Mouse (Mus musculus) MEL (cell line): Measurements from ENCODE around the gene Fam167b. TPM values are rescaled to one million over a fixed set of nuclear protein-coding genes. Genes with fewer than 3 reads are reported as not detected.
A peak's percentile ranks its signal among the peaks of the same experiment; 100 is the strongest.

Experiments used
- DNase-seq: peaks from one replicate; pipeline ENCODE4 v3.0.0; 2011; ENCODE audit warnings: low read depth, low spot score
- H3K27ac ChIP-seq: 2 replicates; pipeline ENCODE4 v1.5.1; 2012; ENCODE audit warnings: low read depth, mild to moderate bottlenecking, control low read depth, low read length, moderate library complexity; ENCODE audit not compliant: control insufficient read depth
- H3K27me3 ChIP-seq, 2 experiments: fragments of 150-350 bp in 1 of 2; sonication (generic) in 1 of 2; 2 replicates each; pipeline ENCODE4 v1.6.1; 2012; ENCODE audit warnings: low read length in 2 of 2, mild to moderate bottlenecking in 2 of 2, improper control_type of control experiment in 1 of 2, moderate library complexity in 1 of 2; ENCODE audit not compliant: insufficient read depth in 2 of 2, control insufficient read depth in 1 of 2
- H3K36me3 ChIP-seq, 2 experiments: 2 replicates each; pipeline ENCODE4 v1.6.1; 2012 to 2014; ENCODE audit warnings: low read length in 2 of 2, improper control_type of control experiment in 1 of 2, inconsistent platforms in 1 of 2, mild to moderate bottlenecking in 1 of 2; ENCODE audit not compliant: insufficient read depth in 2 of 2, control insufficient read depth in 1 of 2
- H3K4me1 ChIP-seq, 2 experiments: fragments of 150-350 bp in 1 of 2; sonication (generic) in 1 of 2; 2 replicates each; pipeline ENCODE4 v1.6.1; 2012; ENCODE audit warnings: low read length in 2 of 2, improper control_type of control experiment in 1 of 2, mild to moderate bottlenecking in 1 of 2; ENCODE audit not compliant: insufficient read depth in 2 of 2, control insufficient read depth in 1 of 2
- H3K4me3 ChIP-seq, 2 experiments: fragments of 150-350 bp in 1 of 2; sonication (generic) in 1 of 2; 2 replicates each; pipeline ENCODE4 v1.5.1; 2012; ENCODE audit warnings: low read depth in 2 of 2, low read length in 2 of 2, mild to moderate bottlenecking in 2 of 2, moderate library complexity in 2 of 2, control low read depth in 1 of 2, improper control_type of control experiment in 1 of 2; ENCODE audit not compliant: control insufficient read depth in 1 of 2, insufficient read depth in 1 of 2
- H3K79me2 ChIP-seq: 2 replicates; pipeline ENCODE4 v1.6.1; 2012; ENCODE audit warnings: mild to moderate bottlenecking, low read length, moderate library complexity; ENCODE audit not compliant: control insufficient read depth, poor library complexity, insufficient read depth
- H3K9ac ChIP-seq: 2 replicates; pipeline ENCODE4 v1.6.1; 2012; ENCODE audit warnings: low read depth, mild to moderate bottlenecking, control low read depth, low read length, moderate library complexity; ENCODE audit not compliant: control insufficient read depth, poor library complexity, severe bottlenecking
- H3K9me3 ChIP-seq: fragments of 150-350 bp; sonication (generic); replicated peaks from 2 replicates; pipeline ENCODE4 v1.6.1; 2012; ENCODE audit warnings: mild to moderate bottlenecking, low read length, improper control_type of control experiment, moderate library complexity; ENCODE audit not compliant: insufficient read depth
- BHLHE40 ChIP-seq: IDR thresholded peaks from 2 replicates; pipeline ENCODE4 v1.6.1; 2012; ENCODE audit warnings: low read depth, mild to moderate bottlenecking, inconsistent platforms, low read length, improper control_type of control experiment, borderline replicate concordance
- CHD1 ChIP-seq: IDR thresholded peaks from 2 replicates; pipeline ENCODE4 v1.6.1; 2012; ENCODE audit warnings: low read depth, mild to moderate bottlenecking, inconsistent platforms, low read length, improper control_type of control experiment
- CHD2 ChIP-seq: IDR thresholded peaks from 2 replicates; pipeline ENCODE4 v1.6.1; 2011; ENCODE audit warnings: low read length, improper control_type of control experiment
- EP300 ChIP-seq, 2 experiments: IDR thresholded peaks; 2 replicates each; pipeline ENCODE4 v1.6.1; 2011; ENCODE audit warnings: improper control_type of control experiment in 2 of 2, low read length in 2 of 2, low read depth in 1 of 2, mild to moderate bottlenecking in 1 of 2
- ETS1 ChIP-seq: IDR thresholded peaks from 2 replicates; pipeline ENCODE4 v1.6.1; 2012; ENCODE audit warnings: low read depth, mild to moderate bottlenecking, inconsistent platforms, low read length, improper control_type of control experiment, moderate library complexity
- HCFC1 ChIP-seq: IDR thresholded peaks from 2 replicates; pipeline ENCODE4 v1.6.1; 2012; ENCODE audit warnings: low read depth, mild to moderate bottlenecking, inconsistent platforms, low read length, improper control_type of control experiment, moderate library complexity
- JUND ChIP-seq: IDR thresholded peaks from 2 replicates; pipeline ENCODE4 v1.6.1; 2011; ENCODE audit warnings: low read depth, mild to moderate bottlenecking, improper control_type of control experiment, low read length
- KAT2A ChIP-seq: conservative IDR thresholded peaks from 2 replicates; pipeline ENCODE4 v1.6.1; 2012; ENCODE audit warnings: low read depth, low read length, improper control_type of control experiment, inconsistent platforms
- MAFK ChIP-seq: IDR thresholded peaks from 2 replicates; pipeline ENCODE4 v1.6.1; 2011; ENCODE audit warnings: low read depth, mild to moderate bottlenecking, low read length, improper control_type of control experiment, borderline replicate concordance
- MAX ChIP-seq: IDR thresholded peaks from 2 replicates; pipeline ENCODE4 v1.6.1; 2011; ENCODE audit warnings: low read length, improper control_type of control experiment
- MAZ ChIP-seq: IDR thresholded peaks from 2 replicates; pipeline ENCODE4 v1.6.1; 2012; ENCODE audit warnings: low read depth, mild to moderate bottlenecking, inconsistent platforms, low read length, improper control_type of control experiment
- MXI1 ChIP-seq: IDR thresholded peaks from 2 replicates; pipeline ENCODE4 v1.6.1; 2011; ENCODE audit warnings: mild to moderate bottlenecking, low read depth, low read length, improper control_type of control experiment
- MYC ChIP-seq: IDR thresholded peaks from 2 replicates; pipeline ENCODE4 v1.6.1; 2011; ENCODE audit warnings: low read depth, mild to moderate bottlenecking, low read length, improper control_type of control experiment, moderate library complexity
- NELFE ChIP-seq: IDR thresholded peaks from 2 replicates; pipeline ENCODE4 v1.6.1; 2011; ENCODE audit warnings: low read depth, low read length, improper control_type of control experiment
- NRF1 ChIP-seq: IDR thresholded peaks from 2 replicates; pipeline ENCODE4 v1.6.1; 2014; ENCODE audit warnings: low read depth, mild to moderate bottlenecking, inconsistent platforms, low read length, improper control_type of control experiment, moderate library complexity; ENCODE audit not compliant: poor library complexity, insufficient read depth, severe bottlenecking
- POLR2AphosphoS2 ChIP-seq: IDR thresholded peaks from 2 replicates; pipeline ENCODE4 v1.6.1; 2011; ENCODE audit warnings: low read length, improper control_type of control experiment
- POLR2AphosphoS5 ChIP-seq: IDR thresholded peaks from 2 replicates; pipeline ENCODE4 v1.6.1; 2012; ENCODE audit warnings: low read depth, borderline replicate concordance, mild to moderate bottlenecking, inconsistent platforms, low read length, moderate library complexity, mixed read lengths
- RAD21 ChIP-seq: IDR thresholded peaks from 2 replicates; pipeline ENCODE4 v1.6.1; 2011; ENCODE audit warnings: mild to moderate bottlenecking, low read depth, low read length, improper control_type of control experiment
- RCOR1 ChIP-seq: IDR thresholded peaks from 2 replicates; pipeline ENCODE4 v1.6.1; 2012; ENCODE audit warnings: low read depth, mild to moderate bottlenecking, inconsistent platforms, low read length, improper control_type of control experiment
- SIN3A ChIP-seq: IDR thresholded peaks from 2 replicates; pipeline ENCODE4 v1.6.1; 2012; ENCODE audit warnings: low read length, improper control_type of control experiment, inconsistent platforms
- TAL1 ChIP-seq: IDR thresholded peaks from 2 replicates; pipeline ENCODE4 v1.6.1; 2012; ENCODE audit warnings: mild to moderate bottlenecking, inconsistent platforms, low read length, moderate library complexity, mixed read lengths
- TBP ChIP-seq: IDR thresholded peaks from 2 replicates; pipeline ENCODE4 v1.8.0; 2011; ENCODE audit warnings: low read depth, low read length, improper control_type of control experiment
- TCF12 ChIP-seq: IDR thresholded peaks from 2 replicates; pipeline ENCODE4 v1.6.1; 2014; ENCODE audit warnings: low read depth, mild to moderate bottlenecking, inconsistent platforms, low read length, improper control_type of control experiment, moderate library complexity
- UBTF ChIP-seq: IDR thresholded peaks from 2 replicates; pipeline ENCODE4 v1.6.1; 2012; ENCODE audit warnings: low read depth, mild to moderate bottlenecking, inconsistent platforms, low read length, improper control_type of control experiment, moderate library complexity, borderline replicate concordance; ENCODE audit not compliant: insufficient read depth
- USF1 ChIP-seq: IDR thresholded peaks from 2 replicates; pipeline ENCODE4 v1.6.1; 2014; ENCODE audit warnings: low read depth, mild to moderate bottlenecking, inconsistent platforms, low read length, improper control_type of control experiment, moderate library complexity
- USF2 ChIP-seq, 2 experiments: IDR thresholded peaks; 2 replicates each; pipeline ENCODE4 v1.6.1; 2011 to 2012; ENCODE audit warnings: improper control_type of control experiment in 2 of 2, low read length in 2 of 2, borderline replicate concordance in 1 of 2, inconsistent platforms in 1 of 2, low read depth in 1 of 2, mild to moderate bottlenecking in 1 of 2; ENCODE audit not compliant: insufficient read depth in 1 of 2
- ZC3H11A ChIP-seq: IDR thresholded peaks from 2 replicates; pipeline ENCODE4 v1.6.1; 2012; ENCODE audit warnings: low read depth, mild to moderate bottlenecking, inconsistent platforms, low read length, improper control_type of control experiment
- ZMIZ1 ChIP-seq: IDR thresholded peaks from 2 replicates; pipeline ENCODE4 v1.6.1; 2012; ENCODE audit warnings: low read depth, mild to moderate bottlenecking, inconsistent platforms, low read length, improper control_type of control experiment, moderate library complexity
- ZNF384 ChIP-seq: IDR thresholded peaks from 2 replicates; pipeline ENCODE4 v1.6.1; 2012; ENCODE audit warnings: low read depth, mild to moderate bottlenecking, inconsistent platforms, low read length, improper control_type of control experiment
- polyA plus RNA-seq, 2 experiments: library from polyadenylated mRNA; stranded (reverse) in 1 of 2; unstranded in 1 of 2; fragments of >175 nt in 1 of 2; fragments of >200 nt in 1 of 2; gene quantifications; 2 replicates each; pipeline versions ENCODE4 v1.2.1 to v1.2.4; 2012; ENCODE audit warnings: low replicate concordance in 2 of 2, low read depth in 1 of 2; ENCODE audit not compliant: insufficient read length in 2 of 2, insufficient read depth in 1 of 2, missing spikeins in 1 of 2
- total RNA-seq: library from RNA; depleted of rRNA; stranded (reverse); fragments of 300-350 nt; gene quantifications from 2 replicates; pipeline ENCODE4 v1.2.3, GENCODE M21; 2012

The Fam167b gene
- total and polyA plus RNA-seq, 3 experiments, result not detected

- Histone ChIP-seq H3K79me2 (no peaks in the 10 kb centered on the region; the same call in 1 of the 2 replicates), H3K4me1 (0 out of 4 replicates have a peak, but pooled peaks cover 0 to 3% of the 10 kb centered on the region in 2 experiments), H3K27ac (0 out of 2 replicates have a peak overlapping the region, but pooled peaks have one; percentile 25), H3K9ac (peak overlapping the region; percentile 64), H3K27me3 (no peaks in the 10 kb centered on the region), H3K9me3 (no peaks in the 10 kb centered on the region), H3K4me3 (peak overlapping the region; percentile 58 to 63), H3K36me3 (no peaks in the 10 kb centered on the region)
- DNase-seq, result peak; percentile 65
- TF ChIP-seq POLR2AphosphoS5, result no peak
- no peak for TF ChIP-seq RCOR1
- no peak for TF ChIP-seq KAT2A
- TF ChIP-seq MAFK, result no peak
- TF ChIP-seq POLR2AphosphoS2, result no peak
- 0 out of 2 replicates have a peak, but pooled peaks have one; percentile 1 for TF ChIP-seq NELFE
- TF ChIP-seq MYC, result no peak
- no peak for TF ChIP-seq JUND
These were observed 7.4 kb upstream of the Fam167b start for GRCm38 (mm10) chr4:129585773-129586172.

DNA sequence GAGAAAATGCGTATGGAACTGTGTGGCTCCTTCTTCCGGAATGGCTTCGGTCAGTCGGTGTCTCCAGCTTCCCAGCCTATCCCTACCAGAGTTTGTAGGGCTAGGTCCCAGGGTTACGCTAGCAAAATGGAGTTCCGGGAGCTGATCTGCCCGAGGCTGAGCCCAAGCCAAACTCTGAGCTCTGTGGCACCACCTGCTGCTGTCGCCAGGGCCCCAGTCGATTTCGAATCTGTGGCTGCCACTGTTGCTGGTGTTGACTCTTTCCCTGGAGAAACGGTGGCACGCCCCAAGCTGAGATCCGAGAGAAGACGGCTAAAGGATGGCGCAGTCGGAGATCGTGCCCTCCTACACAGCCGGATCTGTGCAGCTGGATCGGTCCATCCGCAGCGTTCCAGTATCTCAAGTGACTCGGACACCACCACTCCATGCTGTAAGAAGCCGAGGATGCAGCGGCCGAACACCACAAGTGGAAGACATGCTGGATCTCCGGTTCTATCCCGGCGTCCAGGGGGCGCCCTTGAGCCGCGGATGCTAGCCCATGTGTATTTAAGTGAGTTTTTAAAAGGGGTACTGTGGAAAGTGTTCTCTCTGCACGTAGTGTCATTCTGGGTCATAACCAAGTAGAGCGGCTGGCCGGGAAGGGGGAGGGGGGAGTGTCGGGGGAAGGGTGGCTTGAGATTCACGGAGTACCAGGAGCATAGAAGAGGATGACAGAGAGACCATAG is 6.7 kb upstream of the Fam167b start:
- Histone ChIP-seq H3K4me3 (peak overlapping the region; percentile 63 to 64), H3K79me2 (no peaks in the 10 kb centered on the region; the same call in 1 of the 2 replicates), H3K9ac (peak overlapping the region; percentile 64), H3K9me3 (no peaks in the 10 kb centered on the region), H3K27ac (peak overlapping the region; percentile 17), H3K27me3 (no peaks in the 10 kb centered on the region), H3K36me3 (no peaks in the 10 kb centered on the region), H3K4me1 (0 out of 4 replicates have a peak, but pooled peaks cover 0 to 3% of the 10 kb centered on the region in 2 experiments)
- peak; percentile 93 for DNase-seq
- TF ChIP-seq ZNF384 (no peak), EP300 (IDR thresholded peaks at IDR 0.05; ENCODE audit: low read depth in 1 of 2, low read length in 2 of 2) (no peak), CHD1 (no peak), ETS1 (no peak), USF1 (no peak), HCFC1 (no peak), TBP (0 out of 2 replicates have a peak, but pooled peaks have one; percentile 57), SIN3A (peak; percentile 59), RAD21 (peak; percentile 54), MAX (0 out of 2 replicates have a peak, but pooled peaks have one; percentile 32), TCF12 (0 out of 2 replicates have a peak, but pooled peaks have one; percentile 13), JUND (no peak), UBTF (no peak), NELFE (peak; percentile 35; the same call in 1 of the 2 replicates), CHD2 (no peak), MAZ (no peak), RCOR1 (no peak), TAL1 (no peak), ZMIZ1 (no peak), ZC3H11A (no peak), POLR2AphosphoS5 (no peak), KAT2A (no peak), USF2 (IDR thresholded peaks at IDR 0.05; ENCODE audit: borderline replicate concordance in 1 of 2, insufficient read depth in 1 of 2, low read depth in 1 of 2, low read length in 2 of 2) (no peak), NRF1 (no peak), MXI1 (no peak), BHLHE40 (no peak)
